Mouse (Mus musculus): ENCODE results near the gene 1700008O03Rik. TPM values are rescaled to one million over a fixed set of nuclear protein-coding genes. Genes with fewer than 3 reads are reported as not detected.

Gene 1700008O03Rik
- polyA plus RNA-seq (2012; rRNA removed; ENCODE audit: low replicate concordance): 0.24 and 1.2 TPM in 2 replicates

GRCm38 (mm10) chr7:44385720-44386119 lies at the start of gene 1700008O03Rik:
Gene 1700008O03Rik, minus strand, starts transcription at chr7:44385820.

GRCm38 (mm10) chr7:44428968-44429521 lies 43.4 kb upstream of the 1700008O03Rik start, which contains the start of gene Lrrc4b:
Gene Lrrc4b, plus strand, starts transcription at chr7:44429018.

GRCm38 (mm10) chr7:44383980-44384715 lies 1.5 kb downstream of the 1700008O03Rik start, which contains the start of gene Syt3:
Gene Syt3, plus strand, starts transcription at chr7:44384102.

Other genes with a start within 250 kb of the 1700008O03Rik start
- gene Klk1b16, start 249.1 kb downstream of the 1700008O03Rik start, polyA plus RNA-seq (2012; rRNA removed; ENCODE audit: low replicate concordance): not detected in 2 replicates
- gene Klk1b24, start 197.6 kb downstream of the 1700008O03Rik start, polyA plus RNA-seq (2012; rRNA removed; ENCODE audit: low replicate concordance): not detected in 2 replicates
- gene Klk1b3, start 187.6 kb downstream of the 1700008O03Rik start, polyA plus RNA-seq (2012; rRNA removed; ENCODE audit: low replicate concordance): not detected in 2 replicates
- not detected in 2 replicates for gene Klk1b4, start 178.4 kb downstream of the 1700008O03Rik start, polyA plus RNA-seq (2012; rRNA removed; ENCODE audit: low replicate concordance)
- gene Klk1b5, start 169.9 kb downstream of the 1700008O03Rik start, polyA plus RNA-seq (2012; rRNA removed; ENCODE audit: low replicate concordance): not detected in 2 replicates
- gene Klk1, start 160.5 kb downstream of the 1700008O03Rik start, polyA plus RNA-seq (2012; rRNA removed; ENCODE audit: low replicate concordance): 0.50 and 2.1 TPM in 2 replicates
- gene Gm36864, start 149.6 kb downstream of the 1700008O03Rik start, polyA plus RNA-seq (2012; rRNA removed; ENCODE audit: low replicate concordance): not detected in 2 replicates
- 1.2 and 1.4 TPM in 2 replicates for gene 1700028J19Rik, start 139.1 kb downstream of the 1700008O03Rik start, polyA plus RNA-seq (2012; rRNA removed; ENCODE audit: low replicate concordance)
- 57.6 and 167 TPM in 2 replicates for gene 2410002F23Rik, start 139.1 kb downstream of the 1700008O03Rik start, polyA plus RNA-seq (2012; rRNA removed; ENCODE audit: low replicate concordance)
- not detected in 2 replicates for gene Acp4, start 128.4 kb downstream of the 1700008O03Rik start, polyA plus RNA-seq (2012; rRNA removed; ENCODE audit: low replicate concordance)
- 1.4 TPM in 1 of 2 replicates, not detected in the other for gene Gm15517, start 124.4 kb downstream of the 1700008O03Rik start, polyA plus RNA-seq (2012; rRNA removed; ENCODE audit: low replicate concordance)
- gene Clec11a, start 78.9 kb downstream of the 1700008O03Rik start, polyA plus RNA-seq (2012; rRNA removed; ENCODE audit: low replicate concordance): 5.1 and 8.4 TPM in 2 replicates
- gene Shank1, start 75.6 kb downstream of the 1700008O03Rik start, polyA plus RNA-seq (2012; rRNA removed; ENCODE audit: low replicate concordance): 0.39 and 2.3 TPM in 2 replicates
- gene Syt3, start 1.7 kb downstream of the 1700008O03Rik start, polyA plus RNA-seq (2012; rRNA removed; ENCODE audit: low replicate concordance): 4.7 and 5.8 TPM in 2 replicates
- gene Lrrc4b, start 43.2 kb upstream of the 1700008O03Rik start, polyA plus RNA-seq (2012; rRNA removed; ENCODE audit: low replicate concordance): 0.97 and 19.6 TPM in 2 replicates
- gene Aspdh, start 79.6 kb upstream of the 1700008O03Rik start, polyA plus RNA-seq (2012; rRNA removed; ENCODE audit: low replicate concordance): 1.6 TPM in 1 of 2 replicates, not detected in the other
- gene Josd2, start 82.2 kb upstream of the 1700008O03Rik start, polyA plus RNA-seq (2012; rRNA removed; ENCODE audit: low replicate concordance): 94.8 and 172 TPM in 2 replicates
- gene Emc10, start 110.7 kb upstream of the 1700008O03Rik start, polyA plus RNA-seq (2012; rRNA removed; ENCODE audit: low replicate concordance): 210 and 331 TPM in 2 replicates
- gene Fam71e1, start 110.8 kb upstream of the 1700008O03Rik start, polyA plus RNA-seq (2012; rRNA removed; ENCODE audit: low replicate concordance): 7.0 and 10.5 TPM in 2 replicates
- 0.11 and 0.89 TPM in 2 replicates for gene Mybpc2, start 138.8 kb upstream of the 1700008O03Rik start, polyA plus RNA-seq (2012; rRNA removed; ENCODE audit: low replicate concordance)
- 1.2 and 1.3 TPM in 2 replicates for gene Spib, start 146.3 kb upstream of the 1700008O03Rik start, polyA plus RNA-seq (2012; rRNA removed; ENCODE audit: low replicate concordance)
- 17.5 and 44.4 TPM in 2 replicates for gene Pold1, start 163.0 kb upstream of the 1700008O03Rik start, polyA plus RNA-seq (2012; rRNA removed; ENCODE audit: low replicate concordance)
- 133 and 181 TPM in 2 replicates for gene Nr1h2, start 168.1 kb upstream of the 1700008O03Rik start, polyA plus RNA-seq (2012; rRNA removed; ENCODE audit: low replicate concordance)
- 6.0 and 16.0 TPM in 2 replicates for gene Napsa, start 186.6 kb upstream of the 1700008O03Rik start, polyA plus RNA-seq (2012; rRNA removed; ENCODE audit: low replicate concordance)
- gene Kcnc3, start 204.8 kb upstream of the 1700008O03Rik start, polyA plus RNA-seq (2012; rRNA removed; ENCODE audit: low replicate concordance): 2.6 and 7.7 TPM in 2 replicates

Data from subcutaneous adipose tissue, adult 2 months (tissue).